Mouse (Mus musculus): ENCODE measurements around the gene Tnnt3.

DNA sequence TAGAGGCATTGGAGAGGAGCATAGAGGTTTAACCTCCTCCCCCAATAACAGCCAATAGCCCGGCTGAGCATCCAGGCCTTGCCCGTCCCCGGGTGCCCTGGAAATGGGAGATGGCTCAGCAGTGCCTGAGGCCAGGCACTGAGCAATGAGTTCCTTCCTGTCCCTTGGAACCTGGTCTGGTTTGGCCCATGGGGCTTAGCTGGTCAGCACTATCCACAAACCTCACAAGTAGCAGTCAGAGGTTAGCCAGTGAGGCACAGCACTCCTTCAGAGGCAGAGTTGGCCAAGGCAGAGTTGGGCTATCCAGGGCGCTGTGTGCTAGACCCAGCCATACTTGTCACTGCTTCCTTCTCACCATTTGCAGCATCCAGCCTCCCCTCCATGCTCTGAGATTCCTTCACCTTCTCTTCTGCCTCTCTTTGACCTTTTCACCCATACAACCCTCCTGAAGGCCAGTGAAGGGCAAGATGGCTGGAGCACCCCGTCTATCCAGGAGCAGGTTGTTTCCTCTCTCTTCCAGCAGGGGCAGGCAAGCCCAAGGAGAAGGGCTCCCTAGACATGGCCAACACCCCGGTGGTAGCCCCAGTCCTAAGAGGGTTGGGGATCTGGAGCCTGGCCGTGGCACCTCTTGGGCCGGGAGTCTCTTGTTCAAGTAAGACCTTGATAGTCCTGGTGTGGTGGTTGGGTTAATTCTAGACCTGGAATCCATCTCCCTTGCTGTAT lies 56.9 kb downstream of the Tnnt3 start:
- TF ChIP-seq MYC (IDR thresholded peaks at IDR 0.05; ENCODE audit: low read depth, low read length) = no peak
- TF ChIP-seq HCFC1 (IDR thresholded peaks at IDR 0.05; ENCODE audit: low read depth, low read length) = no peak
- no peak for TF ChIP-seq TCF12 (IDR thresholded peaks at IDR 0.05; ENCODE audit: low read depth, low read length)
- TF ChIP-seq CTCF (conservative IDR thresholded peaks at IDR 0.05 in 1 of 2, IDR thresholded peaks at IDR 0.05 in 1 of 2; ENCODE audit: low read depth in 2 of 2, low read length in 2 of 2) = 0 out of 4 replicates have a peak, but pooled peaks of 1 of the 2 experiments have one; percentile 15
- no peak for TF ChIP-seq EP300 (IDR thresholded peaks at IDR 0.05; ENCODE audit: low read length)
- no peak for TF ChIP-seq TBP (conservative IDR thresholded peaks at IDR 0.05; ENCODE audit: low read depth, low read length)
- no peak for TF ChIP-seq GABPA (IDR thresholded peaks at IDR 0.05; ENCODE audit: insufficient replicate concordance, low read depth, low read length)
- TF ChIP-seq POLR2A (IDR thresholded peaks at IDR 0.05; ENCODE audit: low read depth, low read length) = no peak
- no peak for TF ChIP-seq MAFK (IDR thresholded peaks at IDR 0.05; ENCODE audit: insufficient replicate concordance, low read length)
- TF ChIP-seq CHD1 (IDR thresholded peaks at IDR 0.05; ENCODE audit: low read depth, low read length) = no peak
- no peak for TF ChIP-seq SMC3 (IDR thresholded peaks at IDR 0.05; ENCODE audit: low read depth, low read length)

Data from CH12.LX (cell line).